Mouse (Mus musculus) central nervous system, embryonic 14 days (tissue): ENCODE data around the gene Hnrnpa3. TPM values are rescaled to one million over a fixed set of nuclear protein-coding genes. Genes with fewer than 3 reads are reported as not detected.

Source experiments
- polyA plus RNA-seq: library from polyadenylated mRNA; depleted of rRNA; stranded (reverse); fragments of >200 nt; gene quantifications from 2 replicates; pipeline ENCODE4 v1.2.3, GENCODE M21; 2012; rRNA removed

Hnrnpa3 gene
- 565 and 596 TPM in 2 replicates for polyA plus RNA-seq

GRCm38 (mm10) chr2:75658727-75659628, at the start of gene Hnrnpa3:
Hnrnpa3 (plus strand) TSS chr2:75659261.

GRCm38 (mm10) chr2:75704234-75705161, 45.4 kb downstream of the Hnrnpa3 start, which contains the start of gene Nfe2l2:
Nfe2l2 (minus strand) TSS chr2:75704641.

Other genes with a start within 250 kb of the Hnrnpa3 start
- gene Nfe2l2, start 45.4 kb downstream of the Hnrnpa3 start, polyA plus RNA-seq, result 14.8 and 17.7 TPM in 2 replicates
- 17.8 TPM in 2 replicates for gene Agps, start 172.9 kb downstream of the Hnrnpa3 start, polyA plus RNA-seq